Mouse (Mus musculus) heart, embryonic 14.5 days (tissue): ENCODE data around the gene Stard3. TPM values are rescaled to one million over a fixed set of nuclear protein-coding genes. Genes with fewer than 3 reads are reported as not detected.
A peak's percentile ranks its signal among the peaks of the same experiment; 100 is the strongest.

Experiments used
- ATAC-seq: fragments of 200-750 bp; cut with Nextera tagmentation; 2 replicates; pipeline ENCODE4 v1.8.0; 2017; ENCODE audit warnings: low read depth, moderate TSS enrichment; ENCODE audit not compliant: insufficient number of reproducible peaks, insufficient read depth, low FRiP score
- H3K27ac ChIP-seq, 2 experiments: fragments of 200-500 bp in 1 of 2; fragments of 300-500 bp in 1 of 2; sonication (generic) in 1 of 2; replicated peaks in 1 of 2; 2 replicates each; pipeline ENCODE4 v1.5.1; 2012 to 2014; ENCODE audit warnings: low read depth in 2 of 2, low read length in 2 of 2, control low read depth in 1 of 2, mild to moderate bottlenecking in 1 of 2, mixed read lengths in 1 of 2; ENCODE audit not compliant: control insufficient read depth in 1 of 2, insufficient read depth in 1 of 2
- H3K27me3 ChIP-seq: fragments of 300-500 bp; sonication (generic); 2 replicates; pipeline ENCODE4 v1.6.1; 2014; ENCODE audit warnings: mild to moderate bottlenecking, low read length, control low read depth; ENCODE audit not compliant: control insufficient read depth, insufficient read depth
- H3K36me3 ChIP-seq: fragments of 300-500 bp; sonication (generic); 2 replicates; pipeline ENCODE4 v1.6.1; 2014; ENCODE audit warnings: mild to moderate bottlenecking, control low read depth, low read length, mixed read lengths; ENCODE audit not compliant: control insufficient read depth, insufficient read depth
- H3K4me1 ChIP-seq, 2 experiments: fragments of 200-500 bp in 1 of 2; fragments of 300-500 bp in 1 of 2; sonication (generic) in 1 of 2; 2 replicates each; pipeline ENCODE4 v1.6.1; 2012 to 2014; ENCODE audit warnings: low read length in 2 of 2, control low read depth in 1 of 2, mixed read lengths in 1 of 2; ENCODE audit not compliant: control insufficient read depth in 2 of 2, insufficient read depth in 2 of 2
- H3K4me2 ChIP-seq: fragments of 300-500 bp; sonication (generic); 2 replicates; pipeline ENCODE4 v1.6.1; 2014; ENCODE audit warnings: mild to moderate bottlenecking, low read length
- H3K4me3 ChIP-seq, 2 experiments: fragments of 200-500 bp in 1 of 2; fragments of 300-500 bp in 1 of 2; sonication (generic) in 1 of 2; 2 replicates each; pipeline ENCODE4 v1.5.1; 2012 to 2014; ENCODE audit warnings: low read length in 2 of 2, mild to moderate bottlenecking in 2 of 2, control low read depth in 1 of 2, low read depth in 1 of 2, moderate library complexity in 1 of 2; ENCODE audit not compliant: control insufficient read depth in 1 of 2, insufficient read depth in 1 of 2
- H3K9ac ChIP-seq: fragments of 300-500 bp; sonication (generic); 2 replicates; pipeline ENCODE4 v1.6.1; 2014; ENCODE audit warnings: mild to moderate bottlenecking, low read length
- H3K9me3 ChIP-seq: fragments of 300-500 bp; sonication (generic); 2 replicates; pipeline ENCODE4 v1.6.1; 2016; ENCODE audit warnings: low read length, control low read depth; ENCODE audit not compliant: control insufficient read depth
- WGBS: fragments of 180-500 bp; shearing (Covaris S2); extraction: QIAGEN DNeasy Blood & Tissue Kit; methylation state at CpG from one replicate; pipeline ENCODE4 v1.1.7; 2014; 5-methylcytosine and 5-hydroxymethylcytosine counted together
- polyA plus RNA-seq: library from polyadenylated mRNA; unstranded; fragments of >200 nt; fragmentation: Nextera tagmentation; extraction: Ambion mirVana; gene quantifications from 2 replicates; pipeline ENCODE4 v1.2.1, GENCODE M21; 2014

The Stard3 gene
- polyA plus RNA-seq, 1 experiment from 2014 or later, result 33.1 TPM

- H3K4me2 ChIP-seq, result no peak overlapping the region
- WGBS, result 4% methylated on average over 22 of the region's 22 CpGs
- ATAC-seq, result no peak
- H3K4me1 ChIP-seq, result peaks cover 3 to 18% of the 10 kb centered on the region in 2 experiments; a peak in 3 of 4 replicates
- no peaks in the 10 kb centered on the region for H3K9me3 ChIP-seq
- H3K36me3 ChIP-seq, result no peaks in the 10 kb centered on the region
- no peak overlapping the region for H3K9ac ChIP-seq
- peaks cover 100% of the 10 kb centered on the region for H3K27me3 ChIP-seq
- H3K27ac ChIP-seq, result no peak overlapping the region
- no peak overlapping the region for H3K4me3 ChIP-seq
Measured at GRCm38 (mm10) chr11:98325821-98326218, 32.3 kb upstream of the Stard3 start.

- Histone ChIP-seq H3K4me2 (peak overlapping the region; percentile 59), H3K27ac (no peak overlapping the region), H3K27me3 (peaks cover 100% of the 10 kb centered on the region), H3K36me3 (no peaks in the 10 kb centered on the region), H3K4me3 (peak overlapping the region in 1 of 2 experiments; percentile 32; a peak in 2 of 4 replicates), H3K4me1 (peaks cover 3 to 18% of the 10 kb centered on the region in 2 experiments; a peak in 3 of 4 replicates), H3K9ac (no peak overlapping the region), H3K9me3 (no peaks in the 10 kb centered on the region)
- ATAC-seq, result no peak
- under 1% methylated on average over 19 of the region's 19 CpGs for WGBS
Measured at GRCm38 (mm10) chr11:98326741-98327135, 31.4 kb upstream of the Stard3 start.

GRCm38 (mm10) chr11:98327136-98328030 is 30.8 kb upstream of the Stard3 start:
- no peak for ATAC-seq
- H3K4me3 ChIP-seq, result peak overlapping the region; percentile 2 to 32; a peak in 3 of 4 replicates

GRCm38 (mm10) chr11:98328031-98328370 is 30.2 kb upstream of the Stard3 start:
- no peak overlapping the region for H3K9ac ChIP-seq
- no peaks in the 10 kb centered on the region for H3K9me3 ChIP-seq
- WGBS, result under 1% methylated on average over 33 of the region's 35 CpGs
- H3K27ac ChIP-seq, result no peak overlapping the region
- H3K4me3 ChIP-seq, result peak overlapping the region; percentile 2 to 32; a peak in 3 of 4 replicates
- peaks cover 3 to 18% of the 10 kb centered on the region in 2 experiments; a peak in 3 of 4 replicates for H3K4me1 ChIP-seq
- H3K4me2 ChIP-seq, result peak overlapping the region; percentile 59
- peaks cover 100% of the 10 kb centered on the region for H3K27me3 ChIP-seq
- no peak for ATAC-seq
- no peaks in the 10 kb centered on the region for H3K36me3 ChIP-seq

More at GRCm38 (mm10) chr11:98327136-98328030, 30.8 kb upstream of the Stard3 start:
- H3K9ac ChIP-seq, result peak overlapping the region; percentile 25; the same call in 1 of the 2 replicates
- no peaks in the 10 kb centered on the region for H3K9me3 ChIP-seq
- peaks cover 100% of the 10 kb centered on the region for H3K27me3 ChIP-seq
- peak overlapping the region; percentile 59 for H3K4me2 ChIP-seq
- H3K4me1 ChIP-seq, result peaks cover 3 to 18% of the 10 kb centered on the region in 2 experiments; a peak in 3 of 4 replicates
- H3K36me3 ChIP-seq, result no peaks in the 10 kb centered on the region
- H3K27ac ChIP-seq, result no peak overlapping the region
- WGBS, result under 1% methylated on average over 97 of the region's 97 CpGs

GRCm38 (mm10) chr11:98328371-98329069 is 29.6 kb upstream of the Stard3 start:
- H3K27ac ChIP-seq, result no peak overlapping the region
- peak overlapping the region; percentile 59 for H3K4me2 ChIP-seq
- peaks cover 100% of the 10 kb centered on the region for H3K27me3 ChIP-seq
- H3K9ac ChIP-seq, result no peak overlapping the region
- H3K9me3 ChIP-seq, result no peaks in the 10 kb centered on the region
- ATAC-seq, result no peak
- peak overlapping the region; percentile 2 to 32; a peak in 3 of 4 replicates for H3K4me3 ChIP-seq
- WGBS, result 2% methylated on average over 30 of the region's 56 CpGs
- peaks cover 3 to 18% of the 10 kb centered on the region in 2 experiments; a peak in 3 of 4 replicates for H3K4me1 ChIP-seq
- no peaks in the 10 kb centered on the region for H3K36me3 ChIP-seq

- no peak within 1 kb of the TSS for H3K9ac ChIP-seq
- no peak for ATAC-seq
- peaks cover 3 to 20% of the 10 kb centered on the region in 2 experiments; a peak in 3 of 4 replicates for H3K4me1 ChIP-seq
- peak within 1 kb of the TSS in 1 of 2 experiments; percentile 32; a peak in 3 of 4 replicates for H3K4me3 ChIP-seq
- H3K27me3 ChIP-seq, result peaks cover 100% of the 10 kb centered on the region
- H3K4me2 ChIP-seq, result peak within 1 kb of the TSS; percentile 59
- no peak within 1 kb of the TSS for H3K27ac ChIP-seq
- H3K36me3 ChIP-seq, result no peaks in the 10 kb centered on the region
- no peaks in the 10 kb centered on the region for H3K9me3 ChIP-seq
- WGBS, result 3% methylated on average over 37 of the region's 38 CpGs
Measured at GRCm38 (mm10) chr11:98329081-98329959, 28.8 kb upstream of the Stard3 start, which contains the start of gene Neurod2. Gene Neurod2, minus strand, starts transcription at chr11:98329648.
